Mouse (Mus musculus) liver, embryonic 14 days (tissue): Measurements from ENCODE around the gene Nutf2. TPM values are rescaled to one million over a fixed set of nuclear protein-coding genes. Genes with fewer than 3 reads are reported as not detected.

Source experiments
- polyA plus RNA-seq: library from polyadenylated mRNA; depleted of rRNA; stranded (reverse); fragments of >200 nt; gene quantifications from 2 replicates; pipeline ENCODE4 v1.2.3, GENCODE M21; 2012; rRNA removed

Gene Nutf2
- 90.9 and 92.1 TPM in 2 replicates for polyA plus RNA-seq

DNA sequence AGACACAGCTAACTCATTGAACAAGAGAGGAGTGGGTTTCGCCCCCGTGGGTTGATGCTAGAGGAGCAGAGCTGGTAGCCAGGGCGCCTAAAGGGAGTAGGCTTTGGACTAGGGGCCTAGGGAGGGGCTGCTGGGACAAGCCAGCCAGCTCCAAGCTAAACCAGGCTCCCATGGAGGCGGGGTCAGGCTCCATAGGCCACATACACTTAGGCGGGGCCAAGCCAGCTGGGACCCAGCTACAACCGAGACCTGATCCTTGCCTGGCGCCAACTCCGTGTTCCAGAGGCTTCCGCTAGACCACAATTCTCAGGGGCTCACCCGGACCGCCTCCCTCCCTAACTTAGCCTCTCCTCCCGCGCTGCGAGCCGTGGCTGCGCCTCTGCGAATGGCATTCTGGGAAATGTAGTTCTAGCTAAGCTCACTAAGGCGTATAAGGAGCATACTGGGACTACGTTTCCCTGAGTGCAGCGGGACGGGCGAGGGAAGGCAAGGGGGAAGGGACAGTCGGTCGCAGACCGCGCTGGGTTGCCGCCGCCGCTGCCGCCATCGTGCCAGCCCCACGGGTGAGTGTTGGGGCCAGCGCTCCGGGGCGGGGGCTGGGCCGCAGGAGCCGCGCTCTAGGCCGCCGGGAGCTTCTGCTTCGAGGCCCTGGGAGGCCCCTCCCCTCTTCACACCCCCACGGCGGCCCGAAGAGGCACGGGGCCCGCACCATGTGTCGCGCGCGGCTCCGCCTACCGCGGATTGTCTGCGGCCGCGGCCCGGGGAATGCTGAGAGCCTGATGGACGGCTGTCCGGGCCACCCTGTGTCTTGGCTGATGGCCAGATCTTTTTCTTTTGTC, at the start of gene Nutf2:
TSS of gene Nutf2 (plus strand) at position 438 of the 839 bp plus-strand sequence.

DNA sequence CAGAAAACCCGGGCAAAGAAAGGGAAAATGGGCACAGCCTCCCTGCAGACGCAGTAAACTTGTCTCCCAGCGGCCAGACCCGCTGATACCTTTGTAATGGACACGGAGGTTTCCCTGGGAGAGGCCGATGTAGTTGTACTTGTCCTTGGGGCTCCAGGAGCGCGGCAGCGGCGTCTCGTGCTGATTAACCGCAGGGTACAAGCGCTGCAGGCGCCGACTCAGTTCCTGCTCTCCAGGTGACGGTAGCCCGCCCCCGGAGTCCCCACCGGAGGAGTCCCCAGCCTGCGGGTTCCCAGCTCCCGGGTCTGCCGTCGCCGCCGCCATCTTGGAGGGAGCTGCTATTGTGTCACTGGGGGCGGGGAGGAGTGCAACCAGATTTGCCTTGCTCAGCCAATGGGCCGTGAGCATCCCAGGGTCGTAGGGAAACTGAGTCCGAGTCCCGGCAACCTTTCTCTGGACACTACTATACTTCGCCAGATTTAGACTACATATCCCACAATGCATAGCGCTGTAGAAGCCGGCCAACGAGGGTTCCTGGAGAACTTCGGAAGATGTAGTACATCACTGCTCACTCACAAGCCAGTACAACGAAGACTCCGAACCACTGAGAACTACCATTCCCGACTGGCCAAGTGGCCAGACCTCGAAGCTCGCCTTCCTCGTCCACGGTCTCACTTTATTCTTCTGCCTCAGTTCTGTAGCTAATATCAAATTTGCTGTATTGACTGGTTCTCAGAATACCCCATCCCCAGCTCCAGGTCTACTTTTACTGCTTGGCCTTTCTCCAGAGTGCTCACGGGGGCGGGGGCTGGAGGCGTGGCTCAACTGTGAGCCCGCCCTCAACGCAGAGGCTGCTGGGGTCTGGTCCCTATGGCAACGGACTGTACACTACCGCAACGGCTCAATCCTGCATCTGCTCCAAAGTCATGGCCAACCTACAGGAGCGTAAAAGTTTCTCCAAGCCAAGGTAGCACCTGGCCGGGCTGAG, 33.2 kb upstream of the Nutf2 start, which contains the start of the genes Ranbp10 and Tsnaxip1:
TSS of gene Ranbp10 (minus strand) at position 490 of the 988 bp plus-strand sequence.
TSS of gene Tsnaxip1 (plus strand) at position 871 of the 988 bp plus-strand sequence.

DNA sequence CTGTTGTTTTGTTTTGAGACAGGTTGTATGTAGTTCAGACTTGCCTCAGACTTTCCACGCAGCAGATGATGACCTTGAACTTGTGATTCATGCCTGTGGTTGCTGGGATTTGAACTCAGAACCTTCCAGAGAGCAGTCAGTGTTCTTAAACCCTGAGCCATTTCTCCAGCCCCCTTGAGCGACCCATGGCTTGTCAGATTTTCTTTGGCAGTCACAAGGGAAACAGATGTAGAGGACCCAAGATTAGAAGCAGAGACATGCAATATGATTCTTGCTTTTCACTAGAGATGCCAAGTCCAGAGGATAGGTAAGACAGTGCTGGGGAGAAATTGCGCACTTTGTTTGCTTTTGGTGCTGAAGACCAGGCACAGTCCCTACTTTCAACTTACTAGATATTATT, 7.2 kb upstream of the Nutf2 start, which contains the start of gene Cenpt:
TSS of gene Cenpt (minus strand) at position 101 of the 400 bp plus-strand sequence.

DNA sequence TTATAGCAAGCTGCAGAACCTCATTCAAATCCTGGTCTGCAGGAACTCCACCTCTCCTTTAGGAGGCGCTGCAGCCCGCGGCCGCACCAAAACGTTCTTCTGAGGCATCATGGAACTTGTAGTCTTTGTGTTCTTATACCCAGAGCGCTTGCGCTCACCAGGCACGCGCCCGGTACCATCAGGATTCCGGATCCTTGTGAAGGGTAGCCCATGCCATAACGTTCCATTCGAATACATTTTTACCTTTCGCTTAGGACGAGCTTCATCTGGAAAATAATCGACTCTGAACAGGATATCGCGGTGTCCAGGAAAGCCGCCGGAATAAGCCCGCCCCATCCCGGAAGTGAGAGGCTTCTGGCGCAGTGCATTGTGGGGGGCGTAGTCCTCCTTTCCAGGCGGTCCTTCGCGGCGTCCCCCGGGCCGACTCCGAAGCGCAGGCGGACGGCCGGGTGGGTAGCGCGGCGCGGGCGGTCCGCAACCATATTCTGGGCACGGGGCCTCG, 5.6 kb upstream of the Nutf2 start, which contains the start of gene Thap11:
TSS of gene Thap11 (plus strand) at position 418 of the 502 bp plus-strand sequence.

DNA sequence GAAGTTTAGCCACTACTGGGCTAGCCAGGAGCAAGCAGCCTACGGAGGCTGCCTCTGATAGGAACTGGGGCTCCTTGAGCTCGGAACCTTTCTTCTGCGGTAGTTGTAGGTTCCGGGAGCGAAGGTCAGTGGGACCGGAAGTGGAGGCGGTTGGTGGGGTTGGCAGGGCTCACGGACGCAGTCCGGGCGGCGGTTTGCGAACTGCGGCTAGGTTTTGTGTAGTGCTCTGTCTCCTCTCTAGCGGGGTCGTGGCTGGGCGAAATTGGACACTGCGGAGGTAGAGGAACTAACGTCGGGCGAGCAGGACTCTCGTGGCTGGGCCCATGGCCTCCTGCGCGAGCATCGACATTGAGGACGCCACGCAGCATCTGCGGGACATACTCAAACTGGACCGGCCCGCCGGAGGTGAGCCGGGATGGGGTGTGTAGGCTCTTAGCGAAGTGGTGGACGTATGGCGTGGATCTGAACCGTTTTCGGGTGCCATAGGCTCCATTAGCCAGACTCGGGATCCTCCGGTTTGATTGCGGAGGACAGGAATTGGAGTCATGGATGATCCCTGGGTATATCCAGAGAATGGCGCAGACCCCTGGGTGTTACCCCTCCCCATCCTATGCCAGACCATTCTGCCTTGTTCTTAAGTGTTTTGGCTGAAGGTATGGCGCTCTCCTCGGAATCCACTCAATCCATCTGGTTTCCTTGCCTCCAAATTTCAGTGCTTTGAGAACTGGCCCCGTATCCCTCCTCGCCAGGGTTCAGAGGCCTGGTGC, 20.6 kb downstream of the Nutf2 start, which contains the start of gene Edc4:
TSS of gene Edc4 (plus strand) at position 128 of the 767 bp plus-strand sequence.

DNA sequence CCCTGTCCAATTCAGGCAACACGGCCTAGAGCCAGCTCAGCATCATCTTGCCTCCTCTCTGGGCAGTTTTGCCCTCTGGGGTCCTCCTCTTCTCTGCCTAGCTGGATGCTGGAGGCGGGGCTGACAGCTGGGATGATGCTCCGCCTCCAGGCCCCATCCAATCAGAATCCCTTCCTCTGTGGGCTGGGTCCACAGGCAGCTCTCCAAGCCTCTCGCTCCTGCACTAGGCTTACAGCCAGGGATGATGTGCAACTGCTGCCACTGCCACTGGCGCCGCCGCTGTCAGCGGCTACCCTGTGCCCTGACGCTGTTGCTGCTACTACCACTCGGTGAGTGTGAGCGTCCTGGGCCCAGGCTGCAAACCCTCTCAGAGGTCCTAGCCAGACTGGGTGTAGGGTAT, 33.0 kb downstream of the Nutf2 start, which contains the start of gene Nrn1l:
TSS of gene Nrn1l (plus strand) at position 229 of the 400 bp plus-strand sequence.

DNA sequence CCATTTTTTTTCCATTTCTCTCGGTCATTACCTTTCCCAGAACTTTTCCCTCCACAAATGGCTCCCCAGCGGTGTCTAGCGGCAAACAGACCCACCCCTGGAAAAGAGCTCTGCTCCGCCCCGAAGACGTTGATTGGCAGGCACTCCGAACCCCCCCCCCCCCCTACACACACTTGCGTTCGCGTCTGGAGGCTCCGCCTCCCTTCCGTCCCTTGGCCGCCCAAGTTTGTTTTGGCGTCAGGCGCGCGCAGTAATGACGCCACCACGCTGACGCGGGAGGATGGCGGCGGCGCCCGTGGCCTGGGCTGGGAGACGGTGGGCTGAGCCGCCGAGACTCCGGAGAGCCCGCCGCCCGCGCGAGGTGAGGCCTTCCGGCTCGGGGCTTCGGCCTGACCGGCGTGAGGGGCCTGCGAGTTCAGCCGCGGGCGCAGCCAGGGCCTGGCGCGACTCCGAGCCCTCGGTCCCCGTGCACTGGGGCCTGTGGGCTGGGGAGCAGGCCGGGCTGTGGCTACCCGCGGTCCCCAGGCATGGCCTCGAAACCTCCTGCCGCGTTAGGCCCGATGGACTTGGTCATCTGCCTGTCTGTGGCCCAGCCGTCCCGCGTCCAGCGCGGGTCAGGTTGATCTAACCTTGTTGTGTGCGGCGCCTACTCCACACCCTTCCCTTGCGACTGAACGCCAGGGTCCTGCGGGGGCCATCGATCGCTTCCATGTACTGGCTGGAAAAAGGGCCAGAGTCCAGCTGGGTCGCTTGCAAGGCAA, 40.0 kb downstream of the Nutf2 start, which contains the start of gene Pskh1:
TSS of gene Pskh1 (plus strand) at position 262 of the 761 bp plus-strand sequence.

Other genes starting within 250 kb of the Nutf2 start
- gene Ctcf, start 224.0 kb upstream of the Nutf2 start, polyA plus RNA-seq: 19.4 and 23.8 TPM in 2 replicates
- 0.05 TPM in 1 of 2 replicates, not detected in the other for gene Agrp, start 223.2 kb upstream of the Nutf2 start, polyA plus RNA-seq
- 1.00 and 1.8 TPM in 2 replicates for gene Carmil2, start 174.3 kb upstream of the Nutf2 start, polyA plus RNA-seq
- 8.2 and 9.3 TPM in 2 replicates for gene Acd, start 159.5 kb upstream of the Nutf2 start, polyA plus RNA-seq
- 5.7 TPM in 2 replicates for gene Pard6a, start 159.4 kb upstream of the Nutf2 start, polyA plus RNA-seq
- 0.03 TPM in 1 of 2 replicates, not detected in the other for gene 4933405L10Rik, start 152.9 kb upstream of the Nutf2 start, polyA plus RNA-seq
- 7.6 and 8.1 TPM in 2 replicates for gene Enkd1, start 152.4 kb upstream of the Nutf2 start, polyA plus RNA-seq
- 1.0 and 1.1 TPM in 2 replicates for gene Gfod2, start 101.9 kb upstream of the Nutf2 start, polyA plus RNA-seq
- gene Ranbp10, start 33.2 kb upstream of the Nutf2 start, polyA plus RNA-seq: 48.1 and 64.7 TPM in 2 replicates
- gene Tsnaxip1, start 32.8 kb upstream of the Nutf2 start, polyA plus RNA-seq: 0.02 and 0.06 TPM in 2 replicates
- 22.0 and 25.8 TPM in 2 replicates for gene Cenpt, start 7.3 kb upstream of the Nutf2 start, polyA plus RNA-seq
- 22.2 and 26.2 TPM in 2 replicates for gene Thap11, start 5.4 kb upstream of the Nutf2 start, polyA plus RNA-seq
- gene Edc4, start 20.3 kb downstream of the Nutf2 start, polyA plus RNA-seq: 13.8 and 17.0 TPM in 2 replicates
- 0.24 and 0.25 TPM in 2 replicates for gene Nrn1l, start 33.0 kb downstream of the Nutf2 start, polyA plus RNA-seq
- gene Pskh1, start 39.9 kb downstream of the Nutf2 start, polyA plus RNA-seq: 8.4 and 9.5 TPM in 2 replicates
- 0.80 and 1.3 TPM in 2 replicates for gene Ctrl, start 73.3 kb downstream of the Nutf2 start, polyA plus RNA-seq
- 47.4 and 48.3 TPM in 2 replicates for gene Psmb10, start 77.9 kb downstream of the Nutf2 start, polyA plus RNA-seq
- 34.6 and 40.3 TPM in 2 replicates for gene Lcat, start 82.8 kb downstream of the Nutf2 start, polyA plus RNA-seq
- gene Slc12a4, start 105.5 kb downstream of the Nutf2 start, polyA plus RNA-seq: 9.7 and 10.8 TPM in 2 replicates
- not detected in 2 replicates for gene Dpep3, start 118.8 kb downstream of the Nutf2 start, polyA plus RNA-seq
- 8.4 and 9.4 TPM in 2 replicates for gene Dus2, start 130.8 kb downstream of the Nutf2 start, polyA plus RNA-seq
- not detected in 2 replicates for gene Dpep2nb, start 145.4 kb downstream of the Nutf2 start, polyA plus RNA-seq
- gene Ddx28, start 151.3 kb downstream of the Nutf2 start, polyA plus RNA-seq: 5.5 and 6.8 TPM in 2 replicates
- gene Nfatc3, start 198.3 kb downstream of the Nutf2 start, polyA plus RNA-seq: 10.2 and 11.7 TPM in 2 replicates